Mouse (Mus musculus): ENCODE measurements around the gene Vsig8.

DNA sequence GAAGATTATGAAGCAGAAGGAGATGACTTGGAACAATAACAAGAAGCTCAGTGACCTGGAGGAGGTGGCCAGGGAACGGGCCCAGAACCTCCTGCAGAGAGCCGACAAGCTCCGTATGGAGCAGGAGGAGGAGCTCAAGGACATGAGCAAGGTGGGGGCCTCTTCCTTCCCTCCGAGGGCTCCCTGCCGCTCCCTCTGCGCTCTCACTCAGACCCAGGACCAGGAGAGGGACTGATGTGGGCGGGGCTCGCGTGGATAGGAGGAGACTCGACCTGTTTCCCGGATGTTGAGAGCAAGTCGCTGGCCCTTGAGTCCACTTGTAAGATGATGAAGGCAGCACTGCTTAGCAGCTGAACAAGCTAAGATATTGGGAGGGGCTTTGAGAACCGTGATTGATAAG lies 23.2 kb upstream of the Vsig8 start:
- TF ChIP-seq CTCF (IDR thresholded peaks at IDR 0.05; ENCODE audit: extremely low read depth, insufficient read length, insufficient replicate concordance, low read depth, low read length) (no peak), POLR2A (IDR thresholded peaks at IDR 0.05; ENCODE audit: low read depth, low read length) (no peak)

All from small intestine, adult 2 months (tissue).